Mouse (Mus musculus) left cerebral cortex, postnatal 4 days (tissue): ENCODE data around the gene Uimc1. TPM values are rescaled to one million over a fixed set of nuclear protein-coding genes. Genes with fewer than 3 reads are reported as not detected.

ENCODE experiments used
- DNase-seq: peaks from one replicate; pipeline ENCODE4 v3.0.0-alpha.2; 2022
- intact Hi-C: fragments of 180-260 bp; cut with DNase I; formaldehyde crosslinking; loops from one replicate; pipeline ENCODE4 v1.15.1; 2025
- total RNA-seq, 2 experiments: library from RNA; stranded (reverse); gene quantifications; 2 replicates each; pipeline ENCODE4 v1.2.3; 2021

Uimc1 gene
- total RNA-seq, 2 experiments from 2014 or later: 18.3 to 21.4 TPM

DNA sequence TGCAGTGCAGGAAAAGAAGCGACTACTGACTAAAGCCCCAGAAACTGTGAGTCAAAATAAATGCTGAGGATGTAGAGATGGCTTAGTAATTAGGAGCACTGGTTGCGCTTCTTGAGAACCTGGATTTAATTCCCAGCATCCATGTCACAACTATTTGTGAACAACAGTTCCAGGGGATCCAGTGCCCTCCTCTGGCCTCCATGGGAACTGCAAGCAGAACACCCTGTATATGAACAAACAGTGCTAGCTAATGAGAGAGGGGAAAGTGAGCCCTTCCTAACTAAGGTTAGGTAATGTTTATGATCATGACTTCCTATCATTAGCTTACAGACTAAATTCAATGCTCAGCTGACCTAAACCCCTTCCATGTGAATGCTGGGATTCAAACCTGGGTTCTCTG lies 42.1 kb downstream of the Uimc1 start:
- intact Hi-C loops: no loop called here
- DNase-seq: peak; percentile 13

- no peak for DNase-seq
- intact Hi-C loops: no loop called here
Measured at GRCm38 (mm10) chr13:55047706-55048105, 52.4 kb downstream of the Uimc1 start.

GRCm38 (mm10) chr13:55040016-55040415 lies 60.1 kb downstream of the Uimc1 start:
- DNase-seq: no peak
- intact Hi-C loops: no loop called here

- intact Hi-C loops: no loop called here
- no peak for DNase-seq
Measured at GRCm38 (mm10) chr13:55024215-55024614, 75.9 kb downstream of the Uimc1 start.

- intact Hi-C loops: no loop called here
- no peak for DNase-seq
Measured at GRCm38 (mm10) chr13:55022715-55023114, 77.4 kb downstream of the Uimc1 start.

GRCm38 (mm10) chr13:55022256-55022655 lies 77.8 kb downstream of the Uimc1 start:
- intact Hi-C loops: no loop called here
- no peak for DNase-seq

GRCm38 (mm10) chr13:55021194-55021779 lies 78.8 kb downstream of the Uimc1 start, which contains the start of gene Hk3:
Hk3 (minus strand) TSS chr13:55021385.
- DNase-seq: no peak
- intact Hi-C loops: no loop called here

DNA sequence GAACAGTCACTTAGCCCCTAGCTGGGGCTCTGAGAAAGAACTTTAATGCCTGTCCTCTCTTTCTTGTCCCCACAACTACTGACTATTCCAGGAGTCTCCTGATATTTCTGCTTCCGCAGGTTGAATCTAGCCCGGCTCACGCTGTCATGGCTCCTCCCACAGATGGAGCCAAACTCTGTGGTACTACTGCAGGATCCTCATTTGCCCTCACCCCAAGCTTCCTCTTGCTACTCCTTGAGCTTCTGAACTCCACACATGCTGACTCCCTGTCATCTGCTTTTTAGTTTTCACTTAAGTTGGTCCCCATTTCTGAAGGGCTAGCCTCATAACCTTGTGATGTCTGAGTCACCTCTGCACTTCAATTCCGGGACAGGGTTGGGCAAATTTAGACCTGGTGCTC lies 80.0 kb downstream of the Uimc1 start:
- intact Hi-C loops: no loop called here
- no peak for DNase-seq

DNA sequence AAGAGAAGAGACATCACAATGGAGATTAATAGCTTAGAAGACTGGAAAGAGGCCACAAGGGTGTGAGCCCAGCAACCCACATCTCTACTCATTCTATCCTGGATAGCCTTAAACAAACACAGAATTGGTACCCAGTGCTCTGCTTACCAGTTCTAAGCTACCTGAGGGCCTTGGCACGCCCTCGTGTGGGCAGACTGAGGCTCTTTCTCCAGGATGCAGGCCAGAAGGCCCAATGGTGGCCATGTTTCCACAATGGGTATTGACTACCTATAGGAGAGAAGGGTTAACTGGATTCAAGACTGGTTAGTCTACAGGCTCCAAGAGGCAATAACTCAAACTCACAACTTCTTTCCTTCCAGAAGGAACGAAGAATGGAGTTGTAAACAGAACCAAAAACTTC lies 80.9 kb downstream of the Uimc1 start:
- intact Hi-C loops: no loop called here
- no peak for DNase-seq

DNA sequence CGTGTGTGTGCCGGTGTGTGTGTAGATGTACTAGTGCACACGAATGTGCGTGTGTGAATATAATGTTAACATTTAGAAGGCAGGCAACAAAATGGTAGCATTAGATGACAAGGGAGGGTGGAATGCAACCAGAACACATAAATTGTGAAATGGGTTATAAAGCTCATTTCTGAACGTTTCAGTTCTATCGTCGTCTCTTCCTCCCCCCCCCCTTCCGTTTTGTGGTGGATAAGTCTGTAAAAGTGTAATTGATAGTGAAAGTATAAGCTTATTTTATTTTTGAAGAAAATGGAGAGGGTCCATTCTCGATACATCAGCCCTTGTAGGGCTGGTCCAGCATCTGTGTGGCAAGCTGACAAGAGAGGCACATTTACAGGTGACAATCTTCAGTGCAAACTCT lies 81.4 kb downstream of the Uimc1 start:
- intact Hi-C loops: no loop called here

GRCm38 (mm10) chr13:55017898-55018599 lies 82.1 kb downstream of the Uimc1 start:
- DNase-seq: no peak
- intact Hi-C loops: no loop called here

More for the DNA sequence above, 81.4 kb downstream of the Uimc1 start:
- no peak for DNase-seq

GRCm38 (mm10) chr13:55017154-55017897 lies 82.8 kb downstream of the Uimc1 start:
- intact Hi-C loops: no loop called here
- DNase-seq: no peak

- intact Hi-C loops: no loop called here
Measured at GRCm38 (mm10) chr13:55014451-55014850, 85.6 kb downstream of the Uimc1 start.

GRCm38 (mm10) chr13:55013702-55014344 lies 86.3 kb downstream of the Uimc1 start:
- DNase-seq: no peak
- intact Hi-C loops: no loop called here

More at GRCm38 (mm10) chr13:55014451-55014850, 85.6 kb downstream of the Uimc1 start:
- DNase-seq: no peak

- intact Hi-C loops: no loop called here
- peak; percentile 41 for DNase-seq
Measured at GRCm38 (mm10) chr13:55011981-55012478, 88.1 kb downstream of the Uimc1 start.

GRCm38 (mm10) chr13:55011103-55011502 lies 89.0 kb downstream of the Uimc1 start:
- peak; percentile 54 for DNase-seq
- intact Hi-C loops: no loop called here

GRCm38 (mm10) chr13:55008589-55008988 lies 91.5 kb downstream of the Uimc1 start:
- intact Hi-C loops: no loop called here
- DNase-seq: peak; percentile 50

DNA sequence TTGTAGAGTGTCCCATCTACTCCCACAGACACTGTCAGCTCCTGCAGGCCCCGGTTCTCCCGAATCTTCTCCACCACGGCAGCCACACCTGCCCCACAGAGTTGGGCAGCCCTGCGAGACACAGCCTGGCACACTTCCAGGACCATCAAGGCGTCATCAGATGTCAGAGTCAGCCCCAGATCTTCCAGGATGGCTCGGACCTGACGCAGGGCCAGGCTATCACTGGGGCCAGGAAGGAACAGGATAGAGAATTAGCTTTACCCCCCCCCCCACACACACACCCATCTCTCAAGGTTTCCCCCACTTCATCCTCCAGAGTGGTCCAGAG lies 93.7 kb downstream of the Uimc1 start:
- peak; percentile 40 for DNase-seq
- intact Hi-C loops: no loop called here

DNA sequence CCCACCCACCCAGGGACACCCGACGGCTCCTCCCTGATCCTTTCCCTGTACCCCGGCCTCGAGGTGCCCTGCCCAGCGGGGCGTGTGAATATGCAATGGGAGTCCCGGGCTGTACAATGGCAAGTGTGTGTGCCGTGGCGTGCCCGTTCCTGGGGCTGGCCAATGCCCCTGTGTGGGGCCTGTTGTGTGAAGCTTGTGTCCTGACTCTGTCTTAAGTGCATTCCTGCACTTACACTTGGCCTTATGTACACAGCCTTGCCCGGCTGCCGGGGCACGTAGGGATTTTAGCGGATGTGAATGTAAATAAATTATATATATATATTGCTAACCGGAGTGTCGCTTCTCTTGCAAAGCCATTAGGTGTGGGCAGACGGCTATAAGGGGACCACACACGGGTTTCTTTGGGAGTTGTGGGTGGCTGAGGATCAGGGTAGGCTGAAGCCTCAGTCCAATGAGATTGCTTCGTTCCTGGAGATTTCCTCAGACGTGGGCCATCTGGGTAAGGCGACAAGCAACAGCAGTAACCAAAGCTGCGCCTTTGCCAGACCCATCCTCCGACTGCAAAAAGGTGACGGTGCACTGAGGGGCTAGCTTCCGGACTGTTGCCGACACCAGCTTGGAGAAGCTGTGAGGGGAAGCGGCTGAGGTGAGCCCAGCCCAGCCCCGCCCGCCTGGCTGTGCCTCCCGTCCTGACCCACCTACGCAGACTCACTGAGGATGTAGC lies 94.2 kb downstream of the Uimc1 start:
- no peak for DNase-seq
- intact Hi-C loops: no loop called here

- peak; percentile 56 for DNase-seq
- intact Hi-C loops: no loop called here
Measured at GRCm38 (mm10) chr13:55004646-55005045, 95.5 kb downstream of the Uimc1 start.

GRCm38 (mm10) chr13:55002090-55002489 lies 98.0 kb downstream of the Uimc1 start:
- no peak for DNase-seq
- intact Hi-C loops: no loop called here
